Mouse (Mus musculus): ENCODE data around the gene Lamb1. TPM values are rescaled to one million over a fixed set of nuclear protein-coding genes. Genes with fewer than 3 reads are reported as not detected.

Gene Lamb1
- total and polyA plus RNA-seq, 2 experiments: 2.7 to 7.3 TPM

DNA sequence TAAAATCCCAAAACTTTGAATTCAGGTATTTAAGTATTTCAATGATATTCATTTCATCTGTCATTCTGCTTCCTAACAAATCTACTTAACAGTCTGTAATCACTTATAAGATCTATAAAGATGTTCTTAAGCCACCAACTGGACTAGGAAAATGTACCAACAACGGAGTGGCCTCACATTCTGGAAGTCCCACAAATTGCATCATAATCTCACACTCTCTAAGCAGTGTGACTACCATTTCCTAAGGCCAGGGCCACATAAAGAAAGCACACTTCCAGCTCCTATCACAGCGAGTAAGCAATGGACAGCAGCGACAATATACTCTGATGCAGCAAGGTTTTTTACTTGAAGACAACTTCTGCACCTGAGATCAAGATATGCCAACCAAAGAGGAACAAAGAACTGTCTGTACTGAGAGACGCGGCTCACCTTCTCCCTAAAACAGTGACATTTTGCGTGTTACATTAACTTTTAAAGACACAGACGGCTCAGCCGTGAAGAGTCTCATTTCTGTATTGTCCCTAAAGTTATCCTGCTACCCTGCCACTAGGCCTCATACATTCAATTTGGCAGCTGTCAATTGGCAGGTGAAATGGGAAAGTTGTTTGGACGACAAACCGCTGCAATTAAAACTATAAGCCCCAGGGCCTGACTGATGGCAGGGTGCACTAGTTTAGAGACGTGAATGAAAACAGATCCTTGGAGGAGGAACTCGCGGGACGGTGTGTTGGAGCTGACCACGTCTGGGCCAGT, 85.3 kb downstream of the Lamb1 start:
- DNase-seq (ENCODE audit: extremely low read depth, low read depth, low spot score): peak; percentile 53
- Histone ChIP-seq H3K9ac (ENCODE audit: low read depth, low read length) (peak overlapping the region; percentile 78), H3K4me1 (ENCODE audit: control insufficient read depth, insufficient read depth, low read length) (peaks cover 5% of the 10 kb centered on the region), H3K27me3 (ENCODE audit: control insufficient read depth, insufficient read depth, low read length) (no peaks in the 10 kb centered on the region), H3K27ac (replicated peaks; ENCODE audit: insufficient read depth, low read depth, low read length) (peak overlapping the region; percentile 70), H3K36me3 (ENCODE audit: control insufficient read depth, insufficient read depth, low read length) (peaks cover 12% of the 10 kb centered on the region), H3K4me3 (ENCODE audit: insufficient read depth, low read depth, low read length) (peak overlapping the region; percentile 76), H3K79me2 (ENCODE audit: control insufficient read depth, insufficient read depth, low read length) (peaks cover 17% of the 10 kb centered on the region; the same call in 1 of the 2 replicates)
- 9% methylated on average over 15 of the region's 15 CpGs for WGBS
- TF ChIP-seq CTCF (IDR thresholded peaks at IDR 0.05; ENCODE audit: low read depth, low read length) (no peak), POLR2A (IDR thresholded peaks at IDR 0.05; ENCODE audit: extremely low read depth, insufficient read depth, low read length) (no peak)

DNA sequence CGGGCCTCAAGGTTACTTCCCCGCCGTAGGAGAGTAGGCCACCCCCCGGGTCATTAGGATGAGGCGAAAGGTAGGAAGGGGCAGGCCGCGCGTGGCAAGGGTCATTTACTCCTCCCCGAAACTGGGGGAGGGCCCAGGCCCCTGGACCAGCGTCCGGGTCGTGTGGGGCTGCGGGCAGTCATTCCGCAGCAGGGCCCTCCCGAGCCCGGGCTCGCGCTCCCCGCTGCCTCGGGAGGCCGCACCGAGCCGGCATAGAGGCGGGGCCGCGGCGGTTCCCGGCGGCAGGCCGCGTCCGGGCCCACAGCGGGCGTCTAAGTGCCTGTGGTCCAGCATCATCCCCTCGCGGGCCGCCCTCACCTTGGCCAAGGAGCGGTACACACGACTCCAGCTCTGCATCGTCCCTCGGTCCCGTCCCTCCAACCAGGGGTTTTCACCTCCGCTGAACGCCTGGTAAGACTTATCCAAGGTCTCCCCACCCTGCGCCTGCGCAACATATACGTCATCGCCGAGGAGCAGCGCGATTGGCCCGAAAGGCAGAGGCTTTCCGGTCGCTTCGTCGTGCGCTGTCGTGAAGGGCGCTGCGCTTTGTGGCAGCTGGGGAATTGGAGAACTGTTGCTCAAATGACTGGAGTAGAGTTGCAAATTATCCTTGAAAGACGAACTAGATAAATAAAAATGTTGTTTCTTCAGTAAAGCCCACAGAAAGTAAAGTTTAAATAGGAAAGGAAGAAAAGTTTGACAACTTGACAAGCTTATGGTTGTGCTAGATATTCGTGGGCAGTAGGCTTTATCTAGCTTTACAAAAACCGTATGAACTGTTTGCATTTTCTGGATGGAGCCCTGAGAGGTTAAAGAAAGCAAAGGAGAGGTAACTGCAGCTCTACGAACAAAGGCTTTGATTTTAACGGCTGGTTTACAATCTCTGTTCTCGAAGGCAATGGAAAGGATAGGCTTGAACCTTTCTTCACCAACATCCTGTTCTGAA, 86.2 kb downstream of the Lamb1 start, which contains the start of gene Dld:
TSS of gene Dld (minus strand) at position 510 of the 985 bp plus-strand sequence.
- peak; percentile 90 for DNase-seq (ENCODE audit: extremely low read depth, low read depth, low spot score)
- H3K36me3 ChIP-seq (ENCODE audit: control insufficient read depth, insufficient read depth, low read length): peaks cover 12% of the 10 kb centered on the region
- H3K27me3 ChIP-seq (ENCODE audit: control insufficient read depth, insufficient read depth, low read length): no peaks in the 10 kb centered on the region
- H3K9ac ChIP-seq (ENCODE audit: low read depth, low read length): peak within 1 kb of the TSS; percentile 78
- H3K27ac ChIP-seq (replicated peaks; ENCODE audit: insufficient read depth, low read depth, low read length): peak within 1 kb of the TSS; percentile 70
- H3K4me3 ChIP-seq (ENCODE audit: insufficient read depth, low read depth, low read length): peak within 1 kb of the TSS; percentile 76
- no peak for TF ChIP-seq CTCF (IDR thresholded peaks at IDR 0.05; ENCODE audit: low read depth, low read length)
- TF ChIP-seq POLR2A (IDR thresholded peaks at IDR 0.05; ENCODE audit: extremely low read depth, insufficient read depth, low read length): peak; percentile 86
- H3K79me2 ChIP-seq (ENCODE audit: control insufficient read depth, insufficient read depth, low read length): peaks cover 17% of the 10 kb centered on the region; the same call in 1 of the 2 replicates
- H3K4me1 ChIP-seq (ENCODE audit: control insufficient read depth, insufficient read depth, low read length): peaks cover 5% of the 10 kb centered on the region
- whole genome bisulfite sequencing: 5% methylated on average over 66 of the region's 66 CpGs

GRCm38 (mm10) chr12:31366428-31366827, 101.4 kb downstream of the Lamb1 start:
- Histone ChIP-seq H3K79me2 (ENCODE audit: control insufficient read depth, insufficient read depth, low read length) (no peaks in the 10 kb centered on the region), H3K27ac (replicated peaks; ENCODE audit: insufficient read depth, low read depth, low read length) (no peak overlapping the region), H3K4me3 (ENCODE audit: insufficient read depth, low read depth, low read length) (no peak overlapping the region), H3K36me3 (ENCODE audit: control insufficient read depth, insufficient read depth, low read length) (no peaks in the 10 kb centered on the region), H3K27me3 (ENCODE audit: control insufficient read depth, insufficient read depth, low read length) (no peaks in the 10 kb centered on the region), H3K9ac (ENCODE audit: low read depth, low read length) (no peak overlapping the region), H3K4me1 (ENCODE audit: control insufficient read depth, insufficient read depth, low read length) (no peaks in the 10 kb centered on the region)
- WGBS: 80% methylated on average over 3 of the region's 3 CpGs
- DNase-seq (ENCODE audit: extremely low read depth, low read depth, low spot score): no peak
- TF ChIP-seq CTCF (IDR thresholded peaks at IDR 0.05; ENCODE audit: low read depth, low read length): no peak
- TF ChIP-seq POLR2A (IDR thresholded peaks at IDR 0.05; ENCODE audit: extremely low read depth, insufficient read depth, low read length): no peak

GRCm38 (mm10) chr12:31367721-31368120, 102.7 kb downstream of the Lamb1 start:
- H3K4me3 ChIP-seq (ENCODE audit: insufficient read depth, low read depth, low read length): no peak overlapping the region
- H3K79me2 ChIP-seq (ENCODE audit: control insufficient read depth, insufficient read depth, low read length): no peaks in the 10 kb centered on the region
- TF ChIP-seq POLR2A (IDR thresholded peaks at IDR 0.05; ENCODE audit: extremely low read depth, insufficient read depth, low read length) (no peak), CTCF (IDR thresholded peaks at IDR 0.05; ENCODE audit: low read depth, low read length) (no peak)
- no peaks in the 10 kb centered on the region for H3K4me1 ChIP-seq (ENCODE audit: control insufficient read depth, insufficient read depth, low read length)
- 90% methylated on average over 5 of the region's 5 CpGs for WGBS
- H3K27me3 ChIP-seq (ENCODE audit: control insufficient read depth, insufficient read depth, low read length): no peaks in the 10 kb centered on the region
- no peak for DNase-seq (ENCODE audit: extremely low read depth, low read depth, low spot score)
- no peak overlapping the region for H3K27ac ChIP-seq (replicated peaks; ENCODE audit: insufficient read depth, low read depth, low read length)
- no peaks in the 10 kb centered on the region for H3K36me3 ChIP-seq (ENCODE audit: control insufficient read depth, insufficient read depth, low read length)
- H3K9ac ChIP-seq (ENCODE audit: low read depth, low read length): no peak overlapping the region

GRCm38 (mm10) chr12:31369118-31369517, 104.1 kb downstream of the Lamb1 start:
- DNase-seq (ENCODE audit: extremely low read depth, low read depth, low spot score): no peak
- no peak overlapping the region for H3K9ac ChIP-seq (ENCODE audit: low read depth, low read length)
- H3K27me3 ChIP-seq (ENCODE audit: control insufficient read depth, insufficient read depth, low read length): no peaks in the 10 kb centered on the region
- no peak overlapping the region for H3K27ac ChIP-seq (replicated peaks; ENCODE audit: insufficient read depth, low read depth, low read length)
- TF ChIP-seq CTCF (IDR thresholded peaks at IDR 0.05; ENCODE audit: low read depth, low read length) (no peak), POLR2A (IDR thresholded peaks at IDR 0.05; ENCODE audit: extremely low read depth, insufficient read depth, low read length) (no peak)
- no peaks in the 10 kb centered on the region for H3K79me2 ChIP-seq (ENCODE audit: control insufficient read depth, insufficient read depth, low read length)
- no peak overlapping the region for H3K4me3 ChIP-seq (ENCODE audit: insufficient read depth, low read depth, low read length)
- no peaks in the 10 kb centered on the region for H3K36me3 ChIP-seq (ENCODE audit: control insufficient read depth, insufficient read depth, low read length)
- WGBS: 96% methylated on average over 1 of the region's 1 CpGs
- no peaks in the 10 kb centered on the region for H3K4me1 ChIP-seq (ENCODE audit: control insufficient read depth, insufficient read depth, low read length)
